Mouse (Mus musculus): ENCODE data around the gene Zc3h12a. TPM values are rescaled to one million over a fixed set of nuclear protein-coding genes. Genes with fewer than 3 reads are reported as not detected.

Gene Zc3h12a
- polyA plus RNA-seq, 1 experiment from 2014 or later: 1.1 TPM

DNA sequence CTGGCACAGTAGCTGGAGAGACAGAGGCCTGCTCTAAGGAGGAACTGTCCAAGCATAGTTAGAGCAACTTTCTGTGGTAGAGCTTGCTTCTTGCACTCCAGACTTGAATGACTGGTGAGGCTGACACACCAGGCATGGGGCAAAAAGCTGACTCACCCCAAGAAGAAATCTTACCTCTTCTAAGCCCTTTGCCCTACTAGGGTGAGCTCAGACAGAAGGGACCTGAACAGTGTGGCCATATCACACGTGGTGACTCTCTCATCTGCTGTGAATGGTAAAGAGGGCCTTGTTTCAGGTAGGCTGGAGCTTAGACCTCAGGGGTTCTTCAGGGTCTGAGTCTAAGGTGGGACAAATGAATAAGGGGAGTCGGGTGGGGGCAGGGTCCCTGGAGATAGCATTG lies 30.4 kb upstream of the Zc3h12a start:
- Histone ChIP-seq H3K4me2 (ENCODE audit: low read length) (no peak overlapping the region), H3K36me3 (ENCODE audit: control insufficient read depth, insufficient read depth, low read length) (no peaks in the 10 kb centered on the region), H3K27me3 (ENCODE audit: control insufficient read depth, insufficient read depth, low read length) (peaks cover 10% of the 10 kb centered on the region; the same call in 1 of the 2 replicates), H3K4me3 (ENCODE audit: control insufficient read depth in 1 of 2, insufficient read depth in 1 of 2, low read depth in 1 of 2, low read length in 2 of 2) (no peak overlapping the region), H3K9me3 (ENCODE audit: control insufficient read depth, low read length) (no peaks in the 10 kb centered on the region), H3K4me1 (ENCODE audit: control insufficient read depth in 2 of 2, insufficient read depth in 2 of 2, low read length in 2 of 2) (no peaks in the 10 kb centered on the region), H3K9ac (ENCODE audit: low read length) (no peak overlapping the region), H3K27ac (replicated peaks in 1 of 2; ENCODE audit: control insufficient read depth in 1 of 2, insufficient read depth in 1 of 2, low read depth in 2 of 2, low read length in 2 of 2) (no peak overlapping the region)
- 78% methylated on average over 2 of the region's 2 CpGs for WGBS
- no peak for ATAC-seq (ENCODE audit: insufficient number of reproducible peaks, insufficient read depth, low FRiP score, low read depth)

DNA sequence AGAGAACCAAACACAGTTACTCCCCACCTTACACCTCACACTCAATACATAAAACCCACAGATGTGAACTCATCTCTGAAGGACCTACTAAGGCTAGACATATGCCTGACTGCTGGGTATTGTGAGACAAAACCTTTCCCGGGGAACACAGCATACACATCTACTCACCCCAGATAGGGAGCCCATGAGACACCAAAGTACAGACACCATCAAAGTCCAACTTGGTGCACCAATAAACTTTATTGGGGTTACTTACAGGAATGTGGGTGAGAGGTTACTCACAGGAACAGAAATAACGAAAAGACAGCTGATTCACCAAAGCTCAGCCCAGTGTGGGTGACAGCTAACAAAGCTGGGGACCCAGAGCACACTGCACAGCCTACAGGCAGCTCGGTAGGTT lies 29.7 kb upstream of the Zc3h12a start:
- Histone ChIP-seq H3K4me3 (ENCODE audit: control insufficient read depth in 1 of 2, insufficient read depth in 1 of 2, low read depth in 1 of 2, low read length in 2 of 2) (no peak overlapping the region), H3K36me3 (ENCODE audit: control insufficient read depth, insufficient read depth, low read length) (no peaks in the 10 kb centered on the region), H3K27me3 (ENCODE audit: control insufficient read depth, insufficient read depth, low read length) (0 out of 2 replicates have a peak, but pooled peaks cover 5% of the 10 kb centered on the region), H3K9ac (ENCODE audit: low read length) (no peak overlapping the region), H3K4me2 (ENCODE audit: low read length) (no peak overlapping the region), H3K4me1 (ENCODE audit: control insufficient read depth in 2 of 2, insufficient read depth in 2 of 2, low read length in 2 of 2) (no peaks in the 10 kb centered on the region), H3K27ac (replicated peaks in 1 of 2; ENCODE audit: control insufficient read depth in 1 of 2, insufficient read depth in 1 of 2, low read depth in 2 of 2, low read length in 2 of 2) (no peak overlapping the region), H3K9me3 (ENCODE audit: control insufficient read depth, low read length) (no peaks in the 10 kb centered on the region)
- no peak for ATAC-seq (ENCODE audit: insufficient number of reproducible peaks, insufficient read depth, low FRiP score, low read depth)
- WGBS: 64% methylated on average over 3 of the region's 3 CpGs

DNA sequence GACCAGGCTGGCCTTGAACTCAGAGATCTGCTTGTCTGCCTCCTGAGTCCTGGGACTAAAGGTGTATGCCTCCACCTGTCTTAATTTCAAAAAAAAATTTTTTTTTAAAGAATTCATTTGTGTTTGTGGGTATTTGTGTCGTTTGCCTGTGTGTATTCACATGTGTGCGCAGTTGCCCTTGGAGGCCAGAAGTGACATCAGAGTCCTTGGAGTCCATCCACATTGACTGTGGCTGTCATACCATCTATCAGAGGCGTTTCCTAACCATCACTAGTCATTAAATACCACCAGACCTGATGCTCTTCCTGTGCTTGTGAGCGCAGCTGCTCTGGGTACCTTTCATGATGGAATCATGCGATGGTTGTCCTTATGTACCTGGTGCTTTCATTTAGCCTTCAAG lies 28.0 kb upstream of the Zc3h12a start:
- H3K9ac ChIP-seq (ENCODE audit: low read length): no peak overlapping the region
- no peak overlapping the region for H3K4me2 ChIP-seq (ENCODE audit: low read length)
- no peaks in the 10 kb centered on the region for H3K9me3 ChIP-seq (ENCODE audit: control insufficient read depth, low read length)
- H3K27ac ChIP-seq (replicated peaks in 1 of 2; ENCODE audit: control insufficient read depth in 1 of 2, insufficient read depth in 1 of 2, low read depth in 2 of 2, low read length in 2 of 2): no peak overlapping the region
- H3K27me3 ChIP-seq (ENCODE audit: control insufficient read depth, insufficient read depth, low read length): 0 out of 2 replicates have a peak, but pooled peaks cover 2% of the 10 kb centered on the region
- 81% methylated on average over 5 of the region's 5 CpGs for WGBS
- no peaks in the 10 kb centered on the region for H3K36me3 ChIP-seq (ENCODE audit: control insufficient read depth, insufficient read depth, low read length)
- H3K4me3 ChIP-seq (ENCODE audit: control insufficient read depth in 1 of 2, insufficient read depth in 1 of 2, low read depth in 1 of 2, low read length in 2 of 2): no peak overlapping the region
- H3K4me1 ChIP-seq (ENCODE audit: control insufficient read depth in 2 of 2, insufficient read depth in 2 of 2, low read length in 2 of 2): no peaks in the 10 kb centered on the region
- no peak for ATAC-seq (ENCODE audit: insufficient number of reproducible peaks, insufficient read depth, low FRiP score, low read depth)

DNA sequence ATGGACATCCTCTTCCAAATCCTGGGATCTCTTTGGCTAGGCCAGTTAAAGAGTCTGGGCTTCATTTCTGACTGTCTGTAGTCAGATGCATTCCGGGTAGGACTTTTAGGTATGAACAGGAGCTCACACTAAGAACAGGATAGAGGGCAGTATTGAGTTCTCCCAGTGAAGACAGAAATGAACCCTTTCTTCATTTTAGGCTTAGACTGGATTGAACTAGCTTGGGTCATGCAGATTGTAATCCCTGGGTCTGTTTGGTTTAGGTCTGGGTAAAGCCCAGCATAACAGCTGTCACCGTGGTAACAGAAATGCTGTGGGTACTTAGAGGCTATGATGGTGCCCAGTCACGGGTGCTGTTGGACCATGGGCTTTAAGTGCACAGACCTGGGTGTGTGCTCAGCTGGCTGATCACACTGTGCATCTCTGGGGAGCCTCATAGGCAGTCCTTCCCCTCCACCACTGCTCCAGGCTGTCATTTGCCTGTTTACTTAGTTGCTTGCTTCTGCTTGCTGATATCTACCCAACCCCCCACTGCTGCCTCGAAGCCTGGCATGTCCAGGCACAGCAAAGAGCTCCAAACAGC lies 26.1 kb upstream of the Zc3h12a start:
- Histone ChIP-seq H3K27ac (replicated peaks in 1 of 2; ENCODE audit: control insufficient read depth in 1 of 2, insufficient read depth in 1 of 2, low read depth in 2 of 2, low read length in 2 of 2) (no peak overlapping the region), H3K27me3 (ENCODE audit: control insufficient read depth, insufficient read depth, low read length) (no peaks in the 10 kb centered on the region), H3K4me1 (ENCODE audit: control insufficient read depth in 2 of 2, insufficient read depth in 2 of 2, low read length in 2 of 2) (no peaks in the 10 kb centered on the region), H3K9ac (ENCODE audit: low read length) (no peak overlapping the region), H3K9me3 (ENCODE audit: control insufficient read depth, low read length) (no peaks in the 10 kb centered on the region), H3K4me2 (ENCODE audit: low read length) (no peak overlapping the region), H3K36me3 (ENCODE audit: control insufficient read depth, insufficient read depth, low read length) (no peaks in the 10 kb centered on the region), H3K4me3 (ENCODE audit: control insufficient read depth in 1 of 2, insufficient read depth in 1 of 2, low read depth in 1 of 2, low read length in 2 of 2) (no peak overlapping the region)
- ATAC-seq (ENCODE audit: insufficient number of reproducible peaks, insufficient read depth, low FRiP score, low read depth): no peak
- WGBS: 56% methylated on average over 4 of the region's 4 CpGs

DNA sequence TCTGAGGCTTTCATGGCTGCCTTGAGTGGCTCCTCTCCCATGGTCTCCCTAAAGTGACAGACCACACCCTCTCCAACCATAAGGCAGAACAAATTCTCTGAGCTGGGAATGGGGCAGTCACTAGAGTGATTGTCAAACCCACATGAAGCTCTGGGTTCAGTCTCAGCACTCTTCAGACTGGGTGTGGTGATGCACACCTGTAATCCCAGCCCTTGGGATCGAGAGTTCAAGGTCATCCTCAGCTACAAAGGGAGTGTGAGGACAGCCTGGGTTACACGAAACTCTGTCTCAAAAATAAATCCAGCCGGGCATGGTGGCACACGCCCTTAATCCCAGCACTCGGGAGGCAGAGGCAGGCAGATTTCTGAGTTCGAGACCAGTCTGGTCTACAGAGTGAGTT lies 24.8 kb upstream of the Zc3h12a start:
- H3K9me3 ChIP-seq (ENCODE audit: control insufficient read depth, low read length): peaks cover 7% of the 10 kb centered on the region; the same call in 1 of the 2 replicates
- no peaks in the 10 kb centered on the region for H3K4me1 ChIP-seq (ENCODE audit: control insufficient read depth in 2 of 2, insufficient read depth in 2 of 2, low read length in 2 of 2)
- no peak for ATAC-seq (ENCODE audit: insufficient number of reproducible peaks, insufficient read depth, low FRiP score, low read depth)
- no peak overlapping the region for H3K4me2 ChIP-seq (ENCODE audit: low read length)
- no peak overlapping the region for H3K9ac ChIP-seq (ENCODE audit: low read length)
- H3K27me3 ChIP-seq (ENCODE audit: control insufficient read depth, insufficient read depth, low read length): no peaks in the 10 kb centered on the region
- H3K36me3 ChIP-seq (ENCODE audit: control insufficient read depth, insufficient read depth, low read length): no peaks in the 10 kb centered on the region
- 83% methylated on average over 6 of the region's 6 CpGs for WGBS
- no peak overlapping the region for H3K27ac ChIP-seq (replicated peaks in 1 of 2; ENCODE audit: control insufficient read depth in 1 of 2, insufficient read depth in 1 of 2, low read depth in 2 of 2, low read length in 2 of 2)
- no peak overlapping the region for H3K4me3 ChIP-seq (ENCODE audit: control insufficient read depth in 1 of 2, insufficient read depth in 1 of 2, low read depth in 1 of 2, low read length in 2 of 2)

DNA sequence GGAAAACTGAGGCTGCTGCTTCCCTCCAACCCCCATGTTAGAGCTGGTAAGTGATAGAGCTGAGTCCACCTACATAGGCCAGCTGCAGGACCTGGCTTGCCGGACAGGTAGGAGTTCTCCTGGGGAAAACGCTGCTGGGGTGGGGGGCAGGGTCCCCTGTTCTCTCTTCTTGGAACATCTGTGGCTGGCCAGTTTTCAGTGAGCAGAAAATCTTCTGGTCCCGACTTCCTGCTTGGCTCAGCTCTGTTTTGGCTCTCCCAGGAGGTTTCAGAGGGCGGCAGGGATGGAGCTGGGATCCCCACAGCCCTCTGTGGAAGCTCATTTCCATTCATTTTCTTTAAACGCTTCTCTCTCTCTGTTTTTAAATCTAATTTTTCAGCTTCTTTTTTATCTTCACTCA lies 21.8 kb upstream of the Zc3h12a start:
- no peak overlapping the region for H3K27ac ChIP-seq (replicated peaks in 1 of 2; ENCODE audit: control insufficient read depth in 1 of 2, insufficient read depth in 1 of 2, low read depth in 2 of 2, low read length in 2 of 2)
- no peak overlapping the region for H3K4me2 ChIP-seq (ENCODE audit: low read length)
- H3K36me3 ChIP-seq (ENCODE audit: control insufficient read depth, insufficient read depth, low read length): no peaks in the 10 kb centered on the region
- no peak overlapping the region for H3K4me3 ChIP-seq (ENCODE audit: control insufficient read depth in 1 of 2, insufficient read depth in 1 of 2, low read depth in 1 of 2, low read length in 2 of 2)
- peaks cover 6% of the 10 kb centered on the region; the same call in 1 of the 2 replicates for H3K27me3 ChIP-seq (ENCODE audit: control insufficient read depth, insufficient read depth, low read length)
- no peak for ATAC-seq (ENCODE audit: insufficient number of reproducible peaks, insufficient read depth, low FRiP score, low read depth)
- 43% methylated on average over 5 of the region's 5 CpGs for WGBS
- no peaks in the 10 kb centered on the region for H3K4me1 ChIP-seq (ENCODE audit: control insufficient read depth in 2 of 2, insufficient read depth in 2 of 2, low read length in 2 of 2)
- peaks cover 7% of the 10 kb centered on the region; the same call in 1 of the 2 replicates for H3K9me3 ChIP-seq (ENCODE audit: control insufficient read depth, low read length)
- H3K9ac ChIP-seq (ENCODE audit: low read length): no peak overlapping the region

DNA sequence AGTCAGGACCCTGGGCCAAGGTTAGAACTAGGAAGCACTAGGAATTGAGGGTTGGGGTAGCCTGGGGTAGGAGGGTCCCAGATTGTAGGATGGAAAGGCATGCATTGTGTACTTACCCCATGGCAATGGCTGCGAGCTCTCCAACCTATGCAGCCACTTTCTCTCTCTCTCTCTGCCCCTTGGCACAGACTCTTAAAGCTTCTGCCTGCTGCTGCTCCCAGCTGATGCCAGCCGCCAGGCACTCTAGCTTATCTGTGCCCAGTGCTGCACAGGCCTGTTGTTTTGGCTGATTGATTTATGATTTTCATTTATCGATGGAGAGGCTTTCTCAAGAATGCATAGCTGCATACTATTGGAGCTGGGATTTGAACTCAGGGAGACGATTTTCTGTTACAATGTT lies 20.3 kb upstream of the Zc3h12a start:
- Histone ChIP-seq H3K4me1 (ENCODE audit: control insufficient read depth in 2 of 2, insufficient read depth in 2 of 2, low read length in 2 of 2) (no peaks in the 10 kb centered on the region), H3K9me3 (ENCODE audit: control insufficient read depth, low read length) (peaks cover 7% of the 10 kb centered on the region; the same call in 1 of the 2 replicates), H3K36me3 (ENCODE audit: control insufficient read depth, insufficient read depth, low read length) (no peaks in the 10 kb centered on the region), H3K4me2 (ENCODE audit: low read length) (no peak overlapping the region), H3K9ac (ENCODE audit: low read length) (no peak overlapping the region), H3K4me3 (ENCODE audit: control insufficient read depth in 1 of 2, insufficient read depth in 1 of 2, low read depth in 1 of 2, low read length in 2 of 2) (no peak overlapping the region), H3K27ac (replicated peaks in 1 of 2; ENCODE audit: control insufficient read depth in 1 of 2, insufficient read depth in 1 of 2, low read depth in 2 of 2, low read length in 2 of 2) (no peak overlapping the region), H3K27me3 (ENCODE audit: control insufficient read depth, insufficient read depth, low read length) (peaks cover 16% of the 10 kb centered on the region)
- ATAC-seq (ENCODE audit: insufficient number of reproducible peaks, insufficient read depth, low FRiP score, low read depth): no peak
- WGBS: 85% methylated on average over 4 of the region's 4 CpGs

DNA sequence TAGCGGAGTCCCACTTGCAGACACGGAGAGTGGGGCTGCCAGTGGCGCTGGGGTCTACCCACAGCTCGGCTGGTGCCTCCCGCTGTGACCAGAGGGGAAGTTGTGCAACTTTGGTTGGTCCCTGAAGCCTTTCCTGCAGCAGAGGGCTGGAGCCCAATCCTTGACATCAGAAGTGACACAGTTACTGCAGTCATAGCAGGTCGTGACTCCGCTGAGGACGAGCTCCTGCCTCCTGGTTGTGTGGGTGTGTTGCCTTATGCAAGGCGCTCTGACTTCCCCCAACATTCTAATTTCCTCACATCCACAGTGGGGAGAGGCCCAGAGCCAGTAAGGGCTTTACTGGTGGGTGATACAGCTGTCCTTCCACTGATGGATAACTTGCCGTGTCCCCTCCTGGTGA lies 17.6 kb upstream of the Zc3h12a start:
- H3K27me3 ChIP-seq (ENCODE audit: control insufficient read depth, insufficient read depth, low read length): peaks cover 16% of the 10 kb centered on the region
- 22% methylated on average over 10 of the region's 10 CpGs for WGBS
- H3K9ac ChIP-seq (ENCODE audit: low read length): no peak overlapping the region
- H3K9me3 ChIP-seq (ENCODE audit: control insufficient read depth, low read length): peaks cover 7% of the 10 kb centered on the region; the same call in 1 of the 2 replicates
- no peak overlapping the region for H3K4me2 ChIP-seq (ENCODE audit: low read length)
- H3K36me3 ChIP-seq (ENCODE audit: control insufficient read depth, insufficient read depth, low read length): no peaks in the 10 kb centered on the region
- ATAC-seq (ENCODE audit: insufficient number of reproducible peaks, insufficient read depth, low FRiP score, low read depth): no peak
- no peaks in the 10 kb centered on the region for H3K4me1 ChIP-seq (ENCODE audit: control insufficient read depth in 2 of 2, insufficient read depth in 2 of 2, low read length in 2 of 2)
- no peak overlapping the region for H3K27ac ChIP-seq (replicated peaks in 1 of 2; ENCODE audit: control insufficient read depth in 1 of 2, insufficient read depth in 1 of 2, low read depth in 2 of 2, low read length in 2 of 2)
- H3K4me3 ChIP-seq (ENCODE audit: control insufficient read depth in 1 of 2, insufficient read depth in 1 of 2, low read depth in 1 of 2, low read length in 2 of 2): no peak overlapping the region
